Mouse (Mus musculus): Measurements from ENCODE around the gene Cxcr5.
"Not testable (repeated sequence)": the region's sequence is repeated elsewhere in the genome, so short reads cannot be mapped to it uniquely, and the experiment has no call there.

The Cxcr5 gene

DNA sequence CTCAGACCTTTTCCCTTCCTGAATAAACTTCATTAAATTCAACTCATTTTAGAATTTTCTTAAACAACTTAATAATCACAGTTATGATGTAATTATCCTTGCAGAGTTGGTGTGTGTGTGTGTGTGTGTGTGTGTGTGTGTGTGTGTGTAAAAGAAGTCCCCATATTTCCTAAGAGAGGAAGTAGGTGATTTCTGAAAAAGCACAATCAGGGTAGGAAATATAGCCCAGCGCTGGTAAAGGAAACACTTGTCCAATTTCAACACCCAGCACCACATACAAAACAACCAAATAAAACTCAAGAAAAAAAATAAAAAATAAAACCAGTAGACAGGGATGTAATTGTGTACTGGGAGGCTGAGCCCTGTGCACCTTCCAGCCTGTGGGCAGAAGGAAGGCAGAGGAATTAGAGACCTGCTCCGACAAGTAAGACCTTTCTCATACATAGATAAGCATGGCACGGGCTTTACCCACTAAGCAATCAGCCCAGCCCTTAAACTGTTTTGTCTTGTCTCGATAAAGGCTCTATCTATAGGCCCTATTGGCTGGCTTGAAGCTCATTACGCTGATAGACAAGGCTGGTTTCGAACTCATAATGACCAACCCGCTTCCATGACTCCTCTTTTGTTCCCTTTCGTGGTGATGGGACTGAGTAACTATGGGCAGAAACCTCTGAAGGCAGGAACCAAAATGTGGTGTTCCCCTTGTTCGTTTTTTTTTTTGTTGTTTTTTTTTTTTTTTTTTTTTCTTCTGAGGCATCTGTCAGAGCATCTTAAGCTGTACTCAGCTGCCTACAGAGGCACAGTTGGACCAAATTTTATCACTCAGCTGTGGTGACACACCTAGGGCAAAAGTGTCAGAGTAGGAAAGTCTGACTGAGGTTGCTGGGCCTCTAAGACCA is 25.8 kb upstream of the Cxcr5 start:
- DNase-seq = no peak

DNA sequence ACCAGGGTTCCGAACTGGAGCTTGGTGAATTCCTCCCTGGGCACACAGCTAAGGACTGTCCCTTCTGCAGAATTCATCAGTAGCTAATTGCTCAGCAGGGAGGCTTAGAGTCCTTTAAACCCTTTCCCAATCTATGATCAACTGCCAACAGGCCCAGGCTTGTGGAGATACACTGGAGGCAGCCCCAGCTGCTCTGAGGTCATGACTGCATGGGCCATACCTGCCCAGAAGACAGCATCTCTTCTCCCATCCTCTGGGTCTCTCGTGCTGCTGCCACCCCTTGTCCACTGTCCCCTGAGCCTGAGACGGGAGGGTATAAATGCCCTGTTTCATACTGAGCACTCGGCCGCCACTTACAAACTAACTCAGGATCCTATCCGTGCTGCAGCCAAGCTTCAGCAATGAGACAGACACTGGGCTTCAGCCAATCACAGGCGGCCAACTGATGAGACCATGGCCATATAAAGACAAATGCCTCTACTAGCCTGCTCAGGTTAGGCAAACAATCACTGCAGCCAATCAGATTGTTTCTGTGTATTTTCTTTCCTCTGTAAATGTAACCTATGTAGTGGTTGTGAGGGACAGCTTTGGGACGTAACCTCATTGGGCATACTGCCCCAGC is 25.1 kb upstream of the Cxcr5 start:
- no peak for DNase-seq

DNA sequence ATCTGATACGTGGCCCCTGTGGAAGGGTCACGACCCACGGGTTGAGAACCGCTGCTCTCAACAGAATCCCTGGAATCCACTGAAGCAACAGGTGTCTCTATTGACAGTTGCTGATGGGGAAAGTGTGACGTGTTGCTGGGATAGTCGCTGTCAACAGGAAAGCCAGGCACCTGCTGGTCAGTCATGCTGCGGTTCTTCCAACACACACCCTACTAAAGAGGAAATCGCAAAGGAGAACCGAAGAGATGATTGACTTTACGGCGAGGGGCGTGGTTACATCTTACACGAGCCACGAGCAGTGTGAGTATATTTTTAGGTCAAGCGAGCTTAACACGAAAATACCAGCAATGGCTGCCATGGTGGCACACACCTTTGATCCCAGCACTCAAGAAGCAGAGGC is 20.7 kb upstream of the Cxcr5 start:
- DNase-seq = no peak

DNA sequence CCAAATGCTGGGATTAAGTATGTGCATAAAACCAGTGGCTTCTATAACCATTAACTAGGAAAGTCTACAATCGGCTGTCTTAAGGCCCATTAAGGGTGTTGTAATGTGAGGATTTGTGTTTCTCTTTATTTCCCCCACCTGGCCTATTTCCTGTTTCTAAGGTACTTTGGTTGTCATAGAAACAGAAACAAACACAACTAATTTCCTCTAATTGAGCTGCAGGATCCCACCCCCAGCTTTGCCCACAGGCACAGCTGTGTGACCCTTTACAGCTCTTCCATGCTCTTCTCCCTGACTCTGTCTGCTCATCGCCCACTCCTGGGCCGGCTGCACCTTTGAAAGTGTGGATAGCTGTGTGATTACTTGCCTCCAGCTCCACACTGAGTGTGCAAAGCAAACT is 19.7 kb upstream of the Cxcr5 start:
- peak; percentile 12 for DNase-seq

DNA sequence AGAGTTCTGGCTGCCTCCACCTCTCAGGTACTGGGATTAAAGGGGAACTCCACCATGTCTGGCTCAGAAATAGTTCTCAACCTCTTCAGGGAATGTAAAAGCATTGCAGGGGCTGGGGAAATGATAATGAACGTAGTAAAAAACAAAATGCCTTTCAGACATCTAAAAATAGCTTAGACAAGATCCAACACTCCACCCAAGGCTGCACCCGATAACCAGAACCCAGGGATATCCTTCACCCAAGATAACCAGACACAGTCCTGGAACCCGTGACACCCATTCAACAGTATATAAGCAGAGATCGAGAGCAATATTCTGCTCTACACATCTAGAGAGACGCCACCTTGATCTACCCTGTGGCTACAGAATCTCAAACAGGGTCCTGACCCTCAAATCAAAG is 18.4 kb upstream of the Cxcr5 start:
- DNase-seq = no peak

DNA sequence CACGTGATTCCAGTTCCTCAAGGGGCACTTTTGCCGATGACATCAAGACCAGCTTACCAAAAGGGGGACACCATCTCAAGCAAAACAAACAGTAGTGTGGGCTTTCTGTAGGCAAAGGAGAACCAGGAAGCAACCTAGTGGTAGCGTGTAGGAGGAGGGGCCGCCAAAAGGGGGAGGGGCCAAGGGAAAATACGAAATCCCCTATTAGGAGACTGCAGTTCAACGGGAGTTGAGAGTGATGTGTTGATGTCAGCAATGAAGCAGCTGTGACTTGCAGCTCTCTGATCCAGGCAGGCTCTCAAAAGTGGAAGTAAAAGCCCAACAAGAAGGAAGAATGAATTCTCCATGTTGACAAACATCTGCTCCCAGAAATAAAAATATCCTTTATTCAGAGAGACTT is 17.7 kb upstream of the Cxcr5 start:
- DNase-seq = peak; percentile 30

DNA sequence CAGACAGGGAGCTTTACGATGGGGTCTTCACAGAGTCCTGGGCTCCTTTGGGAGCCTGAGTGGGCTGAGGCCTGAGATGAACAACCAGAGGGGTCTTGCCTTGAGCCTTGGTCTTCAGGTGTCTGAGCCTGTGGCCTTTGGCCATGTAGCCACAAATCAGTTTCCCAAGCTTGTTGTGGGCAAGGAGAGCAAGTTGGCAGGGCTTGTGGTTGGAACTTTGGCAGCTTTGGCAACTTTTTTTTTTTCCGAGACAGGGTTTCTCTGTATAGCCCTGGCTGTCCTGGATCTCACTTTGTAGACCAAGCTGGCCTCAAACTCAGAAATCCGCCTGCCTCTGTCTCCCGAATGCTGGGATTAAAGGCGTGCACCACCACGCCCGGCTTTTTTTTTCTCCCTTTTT is 14.4 kb upstream of the Cxcr5 start:
- DNase-seq = not testable (repeated sequence)

DNA sequence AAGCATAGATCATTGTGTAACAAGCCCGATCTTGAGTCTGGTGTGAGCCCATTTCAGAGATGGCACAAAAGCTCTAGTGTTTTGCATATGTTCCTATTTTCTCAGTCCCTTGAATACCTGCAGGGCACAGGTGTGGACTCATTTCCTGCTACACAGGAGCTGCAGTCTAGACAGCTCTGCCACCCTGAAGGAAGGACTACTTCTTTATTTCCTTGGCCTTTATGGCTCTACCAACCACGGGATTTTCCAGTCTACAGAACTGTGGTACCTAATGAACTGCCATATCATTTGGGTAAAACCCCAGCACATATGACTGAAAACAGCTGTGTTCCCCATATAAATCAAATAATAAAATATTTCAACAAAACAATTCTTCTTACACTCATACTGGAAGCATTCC is 13.4 kb upstream of the Cxcr5 start:
- no peak for DNase-seq

DNA sequence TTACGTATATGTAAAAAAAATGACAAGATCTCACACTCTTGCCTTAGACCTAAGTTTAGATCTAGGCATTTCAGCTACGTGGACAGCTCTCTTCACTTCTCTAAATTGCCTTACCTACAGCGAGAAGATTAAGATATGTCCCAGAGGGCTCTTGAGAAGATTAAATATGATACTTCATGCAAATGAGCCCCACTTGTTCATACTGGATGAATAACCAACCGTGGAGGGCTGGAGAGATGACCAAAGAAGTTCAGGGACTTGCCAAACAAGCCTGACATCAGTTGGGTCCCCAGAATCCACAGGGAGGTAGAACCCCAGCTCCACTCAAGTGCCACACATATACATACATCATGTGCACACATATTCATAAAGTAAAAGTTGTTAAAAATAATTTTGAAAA is 11.6 kb upstream of the Cxcr5 start:
- DNase-seq = no peak

DNA sequence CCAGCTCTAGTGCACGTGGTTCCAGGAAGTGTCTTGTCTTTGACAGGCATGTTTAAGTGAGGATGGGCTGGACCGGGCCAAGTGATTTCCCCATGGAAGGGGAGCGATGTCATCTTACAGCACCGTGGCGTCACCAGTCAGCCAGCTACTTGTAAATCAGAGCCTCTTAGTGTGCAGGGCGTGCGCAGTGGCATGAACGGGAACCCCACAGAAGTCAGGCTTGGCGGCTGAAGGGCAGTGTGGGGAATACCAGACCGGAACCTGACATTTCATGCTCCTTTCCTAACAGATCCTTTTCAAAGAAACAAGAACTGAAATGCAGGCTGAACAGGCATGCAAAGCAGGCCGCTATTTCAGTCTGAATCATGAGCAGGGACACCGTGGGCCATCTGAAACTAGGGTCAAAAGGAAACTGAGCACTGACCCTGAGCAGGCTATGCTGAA is 9.3 kb upstream of the Cxcr5 start:
- DNase-seq = no peak

DNA sequence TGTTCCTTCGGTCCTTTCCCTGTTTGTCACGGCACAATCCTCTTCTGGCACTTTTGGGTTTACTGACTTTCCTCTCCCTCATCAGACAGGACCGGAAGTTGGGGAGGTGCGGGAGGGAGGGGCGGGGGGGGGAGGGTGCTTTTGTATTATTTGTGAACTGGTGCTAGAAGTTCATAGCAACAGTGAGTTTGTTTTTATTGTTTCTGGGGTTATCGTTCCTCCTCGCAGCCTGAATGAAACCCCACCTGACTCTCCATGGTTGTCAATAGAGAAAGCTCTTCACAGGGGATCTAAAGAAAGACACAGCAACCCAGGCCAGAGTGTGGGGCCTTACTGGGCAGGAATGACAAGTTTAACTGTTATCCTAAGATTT is 6.4 kb upstream of the Cxcr5 start:
- DNase-seq = no peak

DNA sequence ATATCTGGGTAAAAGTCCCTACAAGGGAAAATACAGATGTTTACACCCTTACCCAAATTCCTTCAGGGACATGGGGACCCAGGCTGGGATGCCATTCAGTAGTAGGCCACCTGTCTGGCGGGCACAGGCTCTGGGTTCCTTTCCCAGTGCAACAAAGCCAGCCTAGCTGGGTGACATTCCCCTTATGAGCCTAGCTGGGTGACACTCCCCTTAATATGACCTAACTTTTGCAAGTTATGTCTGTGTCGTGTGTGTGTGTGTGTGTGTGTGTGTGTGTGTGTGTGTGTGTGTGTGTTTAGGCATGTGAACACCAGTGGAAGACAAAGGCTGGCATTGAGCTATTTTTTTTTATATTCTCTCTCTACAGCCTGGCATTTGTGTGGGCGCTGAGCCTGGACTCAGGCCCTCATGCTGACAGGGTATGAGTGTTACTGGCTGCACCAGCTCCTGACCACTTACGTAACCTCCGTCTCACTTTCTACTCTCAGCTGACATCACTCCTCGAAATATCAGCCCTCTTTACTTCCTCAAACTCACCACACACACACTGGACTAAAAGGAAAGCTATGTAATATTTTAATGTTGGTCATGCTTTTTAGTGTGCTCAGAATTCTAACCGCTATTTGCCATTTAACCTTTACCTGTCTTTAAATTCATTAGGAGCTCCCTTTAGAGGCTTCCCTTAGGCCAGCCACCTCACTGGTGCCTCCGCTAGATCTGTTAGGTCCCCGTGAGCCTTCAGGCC is 5.8 kb upstream of the Cxcr5 start:
- no peak for DNase-seq

DNA sequence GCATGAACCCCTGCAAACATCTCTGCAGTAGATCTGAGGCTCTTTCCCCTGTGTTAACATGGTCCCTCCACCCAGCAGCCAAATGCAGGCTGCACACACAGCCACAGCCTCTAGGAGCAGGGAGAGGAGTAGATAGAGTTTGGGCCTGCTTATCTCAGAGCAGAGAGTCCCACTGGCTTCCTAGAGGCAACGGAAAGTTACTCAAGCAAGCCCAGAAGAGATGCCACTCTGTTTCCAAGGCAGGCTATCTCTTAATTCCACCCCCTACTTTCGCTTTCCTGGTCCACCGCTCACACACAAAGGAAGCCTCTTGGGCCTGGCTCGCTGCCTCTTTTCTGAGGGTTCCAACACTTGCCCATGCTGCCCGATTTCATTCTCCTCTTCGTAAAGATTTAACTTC is 3.7 kb upstream of the Cxcr5 start:
- DNase-seq = peak; percentile 64

DNA sequence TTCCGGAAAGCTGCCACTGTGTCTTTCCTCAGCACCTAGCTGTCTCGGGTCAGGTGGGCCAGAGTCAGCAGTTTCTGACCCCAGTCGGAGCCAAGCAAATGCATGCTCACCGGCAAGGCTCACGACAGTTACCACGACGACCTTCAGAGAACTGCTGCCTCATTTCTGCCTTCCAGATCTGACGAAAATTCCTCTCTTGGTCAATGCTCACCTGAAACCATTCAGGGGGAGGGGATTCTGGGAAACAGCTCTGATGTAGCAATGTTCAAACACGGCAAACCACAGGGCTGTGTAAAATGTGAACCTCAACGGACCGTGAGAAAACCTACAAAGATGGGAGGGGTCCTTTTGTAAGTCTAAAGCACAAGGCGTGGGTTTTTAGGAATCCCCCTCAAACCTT is 1.3 kb upstream of the Cxcr5 start:
- DNase-seq = no peak

DNA sequence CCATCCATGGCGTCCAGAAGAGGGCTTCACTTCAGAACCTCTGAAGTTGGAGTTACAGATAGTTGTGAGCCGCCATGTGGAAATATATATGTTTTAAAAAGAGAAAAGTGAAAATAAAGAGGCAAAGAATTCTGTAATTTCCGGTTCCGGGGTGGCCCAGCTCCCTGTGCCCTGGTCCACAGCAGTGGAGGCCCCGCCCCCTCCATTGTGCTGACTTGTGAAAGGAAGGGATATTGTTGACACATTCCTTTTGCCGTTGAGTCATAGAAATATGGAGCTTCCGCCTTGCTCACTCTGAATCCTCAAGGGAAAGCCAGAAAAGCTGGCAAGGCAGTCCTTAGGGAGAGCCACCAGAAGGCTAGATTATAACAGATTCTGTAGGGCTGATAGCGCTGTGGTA is 9.5 kb downstream of the Cxcr5 start:
- DNase-seq = no peak

DNA sequence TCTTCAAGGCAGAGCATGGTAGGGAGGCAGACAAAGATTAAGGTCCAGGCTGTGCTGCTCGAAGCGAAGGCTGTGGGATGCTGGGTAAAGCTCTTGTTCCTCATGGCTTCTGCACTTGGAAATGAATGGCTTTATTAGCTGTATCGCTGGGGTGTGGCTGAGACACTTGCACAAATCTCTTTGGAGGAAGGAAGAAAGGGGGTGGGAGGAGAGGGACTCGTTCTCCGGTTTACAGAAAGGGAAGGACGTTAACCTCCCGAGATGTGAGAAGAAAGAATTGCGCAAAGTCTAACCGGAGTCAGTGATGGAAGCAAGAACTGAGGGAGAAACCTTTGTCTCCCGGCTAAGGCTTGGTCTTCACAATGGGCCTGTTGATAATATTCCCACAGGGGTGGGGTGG is 10.5 kb downstream of the Cxcr5 start:
- DNase-seq = no peak

DNA sequence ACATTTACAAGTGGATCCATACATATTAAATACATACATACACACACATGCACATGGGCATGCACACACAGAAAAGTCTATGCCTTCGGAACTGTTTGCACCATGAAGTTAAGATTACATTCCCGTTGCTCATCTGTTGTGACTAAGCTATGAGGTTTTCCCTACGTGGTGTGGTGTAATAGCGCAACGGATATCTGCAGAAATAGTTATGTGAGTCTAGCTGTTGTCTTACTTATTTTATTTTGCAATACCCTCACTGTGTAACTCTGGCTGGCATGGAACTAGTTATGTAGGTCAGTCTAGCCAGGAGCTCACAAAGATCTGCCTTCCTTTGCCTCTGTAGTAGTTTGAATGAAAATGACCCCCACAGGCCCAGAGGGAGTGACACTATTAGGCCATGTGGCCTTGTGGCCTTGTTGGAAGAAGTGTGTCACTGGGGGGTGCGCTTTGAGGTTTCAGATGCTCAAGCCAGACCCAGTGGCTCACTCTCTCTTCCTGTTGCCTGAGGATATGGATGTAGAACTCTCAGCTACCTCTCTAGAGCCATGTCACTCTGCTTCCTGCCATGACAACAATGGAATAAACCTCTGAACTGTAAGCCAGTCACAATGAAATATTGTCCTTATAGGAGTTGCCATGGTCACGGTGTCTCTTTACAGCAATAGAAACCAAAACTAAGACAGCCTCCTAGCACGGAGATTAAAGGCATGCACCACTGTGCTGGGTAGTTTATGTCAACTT is 13.1 kb downstream of the Cxcr5 start:
- DNase-seq = no peak

DNA sequence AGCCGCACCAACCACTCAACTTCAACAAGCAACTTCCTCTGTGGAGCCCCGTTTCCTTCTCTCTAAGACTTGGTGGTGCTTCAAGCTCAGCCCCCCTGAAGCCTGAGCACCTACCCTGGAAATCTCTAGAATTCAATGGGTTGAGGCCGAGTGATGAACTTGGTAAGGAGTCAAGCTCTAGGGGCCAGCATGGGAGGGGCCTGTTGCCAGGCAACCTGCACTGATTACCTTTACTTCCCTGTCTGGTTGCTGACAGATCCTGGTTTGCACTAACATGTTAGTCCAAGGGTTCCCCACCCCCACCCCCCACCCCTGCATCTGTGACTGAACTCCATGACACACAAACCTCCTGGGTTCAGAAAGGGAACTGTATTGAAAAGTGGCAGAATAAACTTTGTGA is 16.7 kb downstream of the Cxcr5 start:
- DNase-seq = no peak

DNA sequence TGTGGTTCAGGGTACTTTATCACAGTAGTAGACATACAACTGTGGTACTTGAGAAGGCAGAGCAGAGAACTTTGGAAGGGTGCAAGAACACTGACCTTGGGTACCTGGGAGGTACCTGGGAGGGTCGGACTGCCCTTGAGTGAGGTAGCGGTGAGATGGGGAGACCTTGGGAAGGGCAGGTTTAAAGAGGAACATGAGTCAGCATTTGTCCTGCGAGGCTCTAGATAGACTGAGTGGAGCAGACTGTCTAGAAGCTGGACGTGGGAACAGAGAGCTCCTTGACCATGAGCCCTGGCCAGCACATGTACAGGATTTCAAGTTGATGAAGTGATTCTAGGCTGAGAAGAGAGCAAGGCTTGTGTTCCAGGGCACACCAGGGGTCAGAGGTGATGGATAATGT is 19.3 kb downstream of the Cxcr5 start:
- DNase-seq = no peak

DNA sequence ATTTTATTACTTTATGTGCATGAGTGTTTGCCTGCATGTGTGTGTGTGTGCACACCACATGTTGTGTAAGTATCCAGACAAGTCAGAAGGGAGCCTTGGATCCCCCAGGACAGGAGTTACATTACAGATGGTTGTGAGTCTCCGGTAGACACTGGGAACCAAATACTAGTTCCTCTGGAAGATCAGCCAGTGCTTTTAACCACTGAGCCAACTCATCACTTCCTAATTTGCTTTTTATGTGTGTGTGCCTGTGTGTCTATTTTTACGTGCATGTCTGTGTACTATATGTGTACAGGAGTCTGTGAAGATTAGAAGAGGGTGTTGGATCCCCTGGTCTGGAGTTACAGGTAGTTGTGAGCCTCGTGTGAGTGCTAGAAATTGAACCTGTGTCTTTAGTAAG is 21.0 kb downstream of the Cxcr5 start:
- no peak for DNase-seq

DNA sequence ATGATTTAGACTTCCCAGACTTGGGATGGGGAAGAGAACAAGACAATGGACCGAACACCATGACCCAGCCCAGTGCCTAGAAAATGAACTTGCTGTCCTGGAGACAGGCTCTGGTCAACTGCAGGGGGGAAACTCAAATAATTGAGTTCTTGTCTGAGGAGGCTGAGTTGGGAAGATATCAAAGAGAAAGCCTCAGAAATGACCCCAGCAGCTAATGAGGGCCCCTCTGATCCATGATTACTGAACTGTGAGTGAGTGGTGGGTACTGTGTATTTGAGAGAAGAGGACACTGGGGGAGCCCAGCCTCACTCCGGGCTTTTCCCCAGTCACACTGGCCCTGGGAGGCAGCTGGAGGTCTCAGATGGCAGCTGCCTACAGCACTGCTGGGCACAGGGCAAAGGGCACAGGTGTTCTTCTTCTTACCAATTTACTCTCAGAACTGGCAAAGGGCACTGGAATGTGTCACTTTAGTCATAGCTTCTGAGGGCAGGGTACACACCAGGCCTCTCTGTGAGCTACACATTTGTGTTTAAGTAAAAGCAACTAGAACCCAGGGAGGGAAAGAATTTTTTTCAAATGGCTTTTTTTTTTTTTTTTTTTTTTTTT is 21.8 kb downstream of the Cxcr5 start:
- DNase-seq = peak; percentile 80

DNA sequence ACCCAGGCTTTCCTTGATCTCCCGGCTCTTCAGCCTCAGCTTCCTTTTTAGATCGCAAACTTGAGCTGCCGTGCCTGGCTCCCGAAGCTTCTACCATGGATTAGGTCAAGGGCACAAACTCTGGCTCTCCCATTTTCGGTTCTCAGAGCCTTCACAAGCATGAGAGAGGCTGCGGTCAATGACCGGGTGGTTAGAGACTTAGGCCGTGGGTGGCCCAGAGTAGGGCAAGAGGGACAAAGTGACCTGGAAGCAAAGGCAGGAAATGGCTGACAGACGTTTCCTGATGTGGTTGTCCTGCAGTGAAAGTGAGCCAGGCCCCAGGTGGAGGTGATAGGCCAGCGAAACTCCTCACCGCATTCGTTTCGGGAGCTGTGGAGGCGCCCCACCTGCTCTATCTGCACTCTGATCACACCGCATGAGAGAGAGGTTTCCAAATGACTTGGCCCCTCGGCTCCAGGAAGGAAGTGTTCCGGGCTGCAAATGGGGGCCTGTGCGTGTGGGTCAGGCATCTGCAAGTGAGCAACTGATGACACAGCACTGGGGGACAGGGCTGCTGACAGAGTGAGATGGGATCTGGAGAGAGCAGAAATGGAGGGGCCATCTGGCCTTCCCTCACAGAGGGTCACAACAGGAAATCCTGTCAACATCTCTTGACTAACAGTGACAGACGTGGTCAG is 23.9 kb downstream of the Cxcr5 start:
- peak; percentile 15 for DNase-seq
